Mouse (Mus musculus) embryonic facial prominence, embryonic 13.5 days (tissue): Measurements from ENCODE around the gene Myo5c. TPM values are rescaled to one million over a fixed set of nuclear protein-coding genes. Genes with fewer than 3 reads are reported as not detected.

Source experiments
- ATAC-seq: fragments of 200-750 bp; cut with Nextera tagmentation; 2 replicates; pipeline ENCODE4 v1.8.0; 2017; ENCODE audit warnings: low read depth; ENCODE audit not compliant: insufficient number of reproducible peaks, insufficient read depth, low FRiP score, low TSS enrichment
- H3K27ac ChIP-seq: fragments of 300-500 bp; sonication (generic); 2 replicates; pipeline ENCODE4 v1.5.1; 2015; ENCODE audit warnings: moderate library complexity, mild to moderate bottlenecking, inconsistent platforms
- H3K27me3 ChIP-seq: fragments of 300-500 bp; sonication (generic); 2 replicates; pipeline ENCODE4 v1.6.1; 2015; ENCODE audit warnings: mild to moderate bottlenecking, inconsistent platforms
- H3K36me3 ChIP-seq: fragments of 300-500 bp; sonication (generic); 2 replicates; pipeline ENCODE4 v1.6.1; 2015; ENCODE audit warnings: mild to moderate bottlenecking, inconsistent platforms
- H3K4me1 ChIP-seq: fragments of 300-500 bp; sonication (generic); 2 replicates; pipeline ENCODE4 v1.6.1; 2015; ENCODE audit warnings: inconsistent platforms
- H3K4me2 ChIP-seq: fragments of 300-500 bp; sonication (generic); 2 replicates; pipeline ENCODE4 v1.6.1; 2015; ENCODE audit warnings: moderate library complexity, mild to moderate bottlenecking, inconsistent platforms
- H3K4me3 ChIP-seq: fragments of 300-500 bp; sonication (generic); 2 replicates; pipeline ENCODE4 v1.5.1; 2015; ENCODE audit warnings: mild to moderate bottlenecking, inconsistent platforms
- H3K9ac ChIP-seq: fragments of 300-500 bp; sonication (generic); 2 replicates; pipeline ENCODE4 v1.6.1; 2015; ENCODE audit warnings: mild to moderate bottlenecking, inconsistent platforms
- H3K9me3 ChIP-seq: fragments of 300-500 bp; sonication (generic); 2 replicates; pipeline ENCODE4 v1.6.1; 2016; ENCODE audit warnings: inconsistent platforms
- WGBS: fragments of 180-500 bp; shearing (Covaris S2); methylation state at CpG from one replicate; pipeline ENCODE4 v1.1.7; 2015; ENCODE audit warnings: mixed read lengths; 5-methylcytosine and 5-hydroxymethylcytosine counted together
- polyA plus RNA-seq: library from polyadenylated mRNA; unstranded; fragments of >200 nt; fragmentation: Nextera tagmentation; extraction: Ambion mirVana; gene quantifications from 2 replicates; pipeline ENCODE4 v1.2.1, GENCODE M21; 2015

The Myo5c gene
- polyA plus RNA-seq, 1 experiment from 2014 or later: 0.79 TPM

DNA sequence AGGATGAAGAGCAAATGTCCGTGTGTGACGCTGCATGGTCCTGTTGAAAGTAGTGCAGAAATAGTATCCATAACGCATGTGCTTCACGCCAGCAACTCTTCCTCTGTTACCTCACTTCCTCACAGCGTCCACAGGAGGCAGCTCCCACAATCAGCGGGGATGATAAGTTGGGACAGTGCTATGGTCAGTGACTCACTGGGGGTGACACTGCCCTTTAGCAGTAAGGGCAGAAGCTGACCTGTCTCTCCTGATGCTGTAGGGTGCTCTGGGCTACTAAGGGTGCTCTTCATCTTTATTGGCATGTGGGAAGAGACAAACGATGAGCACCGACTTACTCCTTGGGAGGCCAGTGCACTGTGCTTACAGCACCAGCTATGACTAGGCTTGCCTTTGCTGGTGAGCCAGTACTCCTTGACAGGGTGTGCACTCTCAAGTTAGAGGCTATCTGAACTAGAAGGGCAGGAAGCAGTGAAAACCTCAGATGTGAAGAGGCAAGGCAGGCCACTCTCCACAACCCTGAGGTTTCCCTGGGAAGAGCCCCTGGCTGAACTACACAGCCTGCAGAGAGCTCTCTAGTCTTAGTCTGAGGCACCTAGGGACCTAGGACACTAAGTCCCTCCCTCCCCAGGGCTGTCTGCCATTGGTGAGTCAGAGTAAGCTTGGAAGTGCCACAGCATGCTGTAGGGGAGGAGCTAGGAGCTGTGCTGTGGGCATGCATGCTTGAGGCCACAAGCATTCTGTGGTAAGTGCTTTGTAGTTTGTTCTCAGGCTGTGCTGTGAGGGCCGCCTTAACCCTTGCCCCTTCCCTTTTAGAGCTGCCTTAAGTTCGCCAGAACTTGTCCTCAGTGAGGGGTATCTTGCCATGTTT is 10.2 kb upstream of the Myo5c start:
- Histone ChIP-seq H3K4me3 (no peak overlapping the region), H3K27ac (peak overlapping the region; percentile 29; the same call in 1 of the 2 replicates), H3K9ac (no peak overlapping the region), H3K4me2 (no peak overlapping the region), H3K9me3 (no peaks in the 10 kb centered on the region), H3K27me3 (no peaks in the 10 kb centered on the region), H3K4me1 (peaks cover 10% of the 10 kb centered on the region), H3K36me3 (peaks cover 18% of the 10 kb centered on the region)
- ATAC-seq: no peak
- 64% methylated on average over 10 of the region's 10 CpGs for WGBS

GRCm38 (mm10) chr9:75232860-75233259 is 1.0 kb downstream of the Myo5c start:
- peaks cover 51% of the 10 kb centered on the region for H3K27me3 ChIP-seq
- H3K27ac ChIP-seq: no peak overlapping the region
- no peaks in the 10 kb centered on the region for H3K9me3 ChIP-seq
- 33% methylated on average over 7 of the region's 8 CpGs for WGBS
- H3K36me3 ChIP-seq: no peaks in the 10 kb centered on the region
- no peak overlapping the region for H3K4me2 ChIP-seq
- H3K9ac ChIP-seq: no peak overlapping the region
- ATAC-seq: no peak
- peaks cover 9% of the 10 kb centered on the region for H3K4me1 ChIP-seq
- H3K4me3 ChIP-seq: no peak overlapping the region

GRCm38 (mm10) chr9:75234271-75234741 is 2.5 kb downstream of the Myo5c start:
- Histone ChIP-seq H3K27me3 (peaks cover 51% of the 10 kb centered on the region), H3K36me3 (no peaks in the 10 kb centered on the region), H3K4me1 (peaks cover 9% of the 10 kb centered on the region), H3K9ac (no peak overlapping the region), H3K4me2 (no peak overlapping the region), H3K9me3 (no peaks in the 10 kb centered on the region), H3K27ac (no peak overlapping the region; the same call in 1 of the 2 replicates), H3K4me3 (no peak overlapping the region)
- 24% methylated on average over 7 of the region's 7 CpGs for WGBS
- no peak for ATAC-seq

DNA sequence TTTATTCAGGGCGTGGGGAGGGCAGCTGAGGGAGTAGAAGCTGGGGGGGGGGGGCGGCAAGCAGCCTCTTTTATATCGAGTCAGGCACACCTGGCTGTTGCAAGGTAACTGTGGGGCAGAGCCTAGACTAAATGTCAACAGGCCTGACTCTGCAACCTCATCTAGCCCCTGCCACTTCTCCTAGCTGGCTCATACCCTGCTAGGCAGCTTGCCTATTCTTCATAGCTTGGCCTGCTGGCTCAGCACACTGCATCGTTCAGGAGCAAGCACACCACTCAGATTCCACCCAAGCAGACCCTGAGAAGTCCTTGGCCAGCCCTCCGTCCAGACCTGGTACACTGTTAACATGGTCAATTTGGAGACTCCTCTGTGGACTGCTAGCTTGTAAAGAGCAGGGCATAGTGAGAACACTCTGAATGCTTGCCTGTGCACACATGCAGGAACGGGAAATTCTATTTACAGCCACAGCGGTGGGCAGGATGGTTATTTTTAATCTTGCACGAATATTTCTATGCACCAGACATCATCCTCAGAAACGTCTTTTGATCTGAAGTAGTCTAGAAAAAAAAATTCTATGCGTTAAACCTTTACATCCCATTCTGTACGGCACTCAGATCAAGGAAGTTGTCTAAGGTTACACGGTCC is 3.3 kb downstream of the Myo5c start:
- WGBS: 62% methylated on average over 12 of the region's 12 CpGs
- Histone ChIP-seq H3K36me3 (no peaks in the 10 kb centered on the region), H3K4me2 (no peak overlapping the region), H3K4me1 (peaks cover 9% of the 10 kb centered on the region), H3K4me3 (no peak overlapping the region), H3K9ac (no peak overlapping the region), H3K27me3 (peaks cover 47% of the 10 kb centered on the region), H3K9me3 (no peaks in the 10 kb centered on the region), H3K27ac (no peak overlapping the region)
- no peak for ATAC-seq

DNA sequence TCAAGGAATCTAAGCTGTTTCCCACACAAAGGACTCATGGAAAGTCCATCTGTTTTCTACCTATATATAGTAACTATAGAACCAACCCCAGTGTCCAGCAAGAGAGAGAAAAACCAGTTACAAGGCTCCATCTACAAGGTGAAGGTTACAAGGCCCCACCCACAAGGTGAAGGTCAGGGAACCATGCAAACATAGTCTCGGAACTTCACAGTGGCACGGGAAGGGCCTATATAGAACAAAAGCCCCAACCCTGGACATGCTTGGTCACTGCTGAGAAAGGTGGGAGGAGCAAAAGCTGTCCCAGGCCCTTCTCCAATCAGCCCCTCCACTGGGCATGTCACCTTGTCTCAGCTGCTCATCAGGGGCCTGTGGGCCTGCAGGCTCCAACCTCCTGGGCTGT is 3.9 kb downstream of the Myo5c start:
- 68% methylated on average over 2 of the region's 2 CpGs for WGBS
- Histone ChIP-seq H3K36me3 (no peaks in the 10 kb centered on the region), H3K27me3 (peaks cover 41% of the 10 kb centered on the region), H3K9me3 (no peaks in the 10 kb centered on the region), H3K4me3 (no peak overlapping the region), H3K4me2 (no peak overlapping the region), H3K27ac (no peak overlapping the region), H3K9ac (no peak overlapping the region), H3K4me1 (peaks cover 9% of the 10 kb centered on the region)
- no peak for ATAC-seq

GRCm38 (mm10) chr9:75236416-75237308 is 4.8 kb downstream of the Myo5c start:
- peaks cover 32% of the 10 kb centered on the region for H3K27me3 ChIP-seq
- no peak overlapping the region for H3K9ac ChIP-seq
- no peak for ATAC-seq
- peaks cover 8% of the 10 kb centered on the region for H3K4me1 ChIP-seq
- no peaks in the 10 kb centered on the region for H3K9me3 ChIP-seq
- H3K4me2 ChIP-seq: no peak overlapping the region
- 86% methylated on average over 12 of the region's 12 CpGs for WGBS
- H3K36me3 ChIP-seq: no peaks in the 10 kb centered on the region
- no peak overlapping the region for H3K27ac ChIP-seq
- no peak overlapping the region for H3K4me3 ChIP-seq

DNA sequence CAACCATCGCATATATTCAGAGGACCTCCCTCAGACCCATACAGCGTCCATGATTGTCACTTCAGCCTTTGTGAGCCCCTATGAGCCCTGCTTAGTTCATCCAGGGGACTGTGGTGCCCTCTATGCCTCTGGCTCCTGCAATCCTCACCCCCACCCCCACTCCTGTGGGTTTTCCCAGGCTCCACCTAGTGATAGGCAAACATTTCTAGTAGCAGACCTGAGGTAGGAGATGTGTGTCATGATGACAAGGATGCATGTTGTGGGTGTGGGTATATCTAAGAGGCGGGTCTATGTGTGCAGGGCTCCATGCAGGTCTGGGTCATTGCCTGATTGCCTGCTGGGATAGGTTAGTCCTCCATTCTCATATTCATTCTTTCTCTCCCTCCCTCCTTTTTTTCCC is 6.4 kb downstream of the Myo5c start:
- no peak for ATAC-seq

DNA sequence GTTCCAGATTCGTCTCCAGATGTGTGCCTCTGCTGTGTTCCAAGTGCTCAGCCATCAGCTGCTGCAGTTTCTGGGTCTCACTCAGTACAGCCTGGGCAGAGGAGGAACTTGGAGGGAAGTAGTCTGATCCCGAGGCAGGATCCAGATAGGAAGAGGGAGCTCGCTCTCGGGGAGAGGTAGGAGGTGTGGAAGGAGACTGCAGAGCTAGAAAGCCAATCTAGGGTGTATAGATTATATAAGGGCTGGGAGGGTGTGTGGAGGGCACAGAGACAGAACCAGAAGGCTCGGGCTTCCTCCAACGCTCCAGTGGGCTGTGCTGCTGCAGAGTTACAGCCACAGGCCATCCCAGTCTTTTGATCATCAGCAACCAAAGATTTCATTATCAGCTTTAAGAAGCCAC is 11.2 kb downstream of the Myo5c start:
- Histone ChIP-seq H3K27ac (no peak overlapping the region), H3K4me2 (no peak overlapping the region), H3K9ac (no peak overlapping the region), H3K4me1 (peaks cover 20% of the 10 kb centered on the region), H3K9me3 (no peaks in the 10 kb centered on the region), H3K27me3 (no peaks in the 10 kb centered on the region), H3K36me3 (no peaks in the 10 kb centered on the region), H3K4me3 (no peak overlapping the region)
- 75% methylated on average over 6 of the region's 6 CpGs for WGBS
- ATAC-seq: no peak

More for the DNA sequence above, 6.4 kb downstream of the Myo5c start:
- no peak overlapping the region for H3K9ac ChIP-seq
- no peak overlapping the region for H3K4me2 ChIP-seq
- peaks cover 17% of the 10 kb centered on the region for H3K27me3 ChIP-seq
- H3K36me3 ChIP-seq: no peaks in the 10 kb centered on the region
- H3K4me1 ChIP-seq: peaks cover 5% of the 10 kb centered on the region; the same call in 1 of the 2 replicates
- H3K4me3 ChIP-seq: no peak overlapping the region
- WGBS: 85% methylated on average over 3 of the region's 3 CpGs
- H3K27ac ChIP-seq: no peak overlapping the region
- H3K9me3 ChIP-seq: no peaks in the 10 kb centered on the region

GRCm38 (mm10) chr9:75243730-75244406 is 12.0 kb downstream of the Myo5c start:
- 16% methylated on average over 5 of the region's 5 CpGs for WGBS
- peak; percentile 35; the same call in 1 of the 2 replicates for ATAC-seq
- H3K4me3 ChIP-seq: no peak overlapping the region

GRCm38 (mm10) chr9:75244527-75244926 is 12.7 kb downstream of the Myo5c start:
- ATAC-seq: no peak
- no peaks in the 10 kb centered on the region for H3K36me3 ChIP-seq
- H3K27ac ChIP-seq: no peak overlapping the region
- H3K9ac ChIP-seq: no peak overlapping the region
- 69% methylated on average over 4 of the region's 4 CpGs for WGBS
- H3K4me2 ChIP-seq: no peak overlapping the region
- peaks cover 20% of the 10 kb centered on the region for H3K4me1 ChIP-seq
- H3K9me3 ChIP-seq: no peaks in the 10 kb centered on the region
- no peaks in the 10 kb centered on the region for H3K27me3 ChIP-seq
- no peak overlapping the region for H3K4me3 ChIP-seq

More at GRCm38 (mm10) chr9:75243730-75244406, 12.0 kb downstream of the Myo5c start:
- no peaks in the 10 kb centered on the region for H3K27me3 ChIP-seq
- no peaks in the 10 kb centered on the region for H3K36me3 ChIP-seq
- no peak overlapping the region for H3K27ac ChIP-seq
- H3K9ac ChIP-seq: no peak overlapping the region
- H3K4me2 ChIP-seq: no peak overlapping the region
- H3K4me1 ChIP-seq: peaks cover 20% of the 10 kb centered on the region
- no peaks in the 10 kb centered on the region for H3K9me3 ChIP-seq
